Comparison of ENCODE assay signal across 8 mouse cellular contexts in genomic region chr15:8097853-8098252, GRCm38 (mm10). TPM values are rescaled to one million over a fixed set of nuclear protein-coding genes. Genes with fewer than 3 reads are reported as not detected.
DNase-seq lines count a peak whose midpoint lies in the region; ATAC-seq and TF ChIP-seq lines count a peak whose summit lies in the region.

No protein-coding gene starts in this region.

- peak overlapping the region; percentile 13; the same call in 1 of the 2 replicates for H3K4me2 ChIP-seq in embryonic facial prominence, embryonic 11.5 days (ENCODE audit: low read depth, low read length)
- peak overlapping the region; percentile 49 for H3K4me2 ChIP-seq in heart, embryonic 11.5 days
- peak overlapping the region; percentile 62 for H3K4me2 ChIP-seq in kidney, embryonic 15.5 days
- H3K4me2 ChIP-seq in liver, postnatal 0 days (ENCODE audit: low read depth, low read length) = peak overlapping the region; percentile 85
- H3K4me2 ChIP-seq in neural tube, embryonic 11.5 days (ENCODE audit: low read depth) = peak overlapping the region; percentile 43

- WGBS in embryonic facial prominence, embryonic 11.5 days = 23% methylated on average over 7 of the region's 7 CpGs
- WGBS in heart, embryonic 11.5 days (ENCODE audit: insufficient replicate concordance) = 18% methylated on average over 7 of the region's 7 CpGs
- 27% methylated on average over 7 of the region's 7 CpGs for WGBS in kidney, embryonic 15.5 days
- 18% methylated on average over 7 of the region's 7 CpGs for WGBS in liver, postnatal 0 days (ENCODE audit: insufficient replicate concordance)
- 25% methylated on average over 7 of the region's 7 CpGs for WGBS in neural tube, embryonic 11.5 days

- no peak for ATAC-seq in embryonic facial prominence, embryonic 11.5 days (replicated peaks; ENCODE audit: insufficient number of reproducible peaks, low FRiP score, low TSS enrichment, low read depth)
- ATAC-seq in heart, embryonic 11.5 days (replicated peaks; ENCODE audit: insufficient number of reproducible peaks, low FRiP score, low TSS enrichment) = no peak
- no peak for ATAC-seq in kidney, embryonic 15.5 days (replicated peaks; ENCODE audit: low FRiP score)
- peak; percentile 62 for ATAC-seq in liver, postnatal 0 days
- ATAC-seq in neural tube, embryonic 11.5 days (ENCODE audit: insufficient read depth, low FRiP score, low TSS enrichment) = no peak

- no peaks in the 10 kb centered on the region for H3K36me3 ChIP-seq in embryonic facial prominence, embryonic 11.5 days (replicated peaks; ENCODE audit: control insufficient read depth, insufficient read depth, low read depth, low read length)
- peaks cover 4% of the 10 kb centered on the region; the same call in 1 of the 2 replicates for H3K36me3 ChIP-seq in heart, embryonic 11.5 days (ENCODE audit: control insufficient read depth, insufficient read depth, low read length)
- H3K36me3 ChIP-seq in kidney, embryonic 15.5 days = peaks cover 37% of the 10 kb centered on the region
- H3K36me3 ChIP-seq in liver, postnatal 0 days (replicated peaks; ENCODE audit: insufficient read depth, low read length) = peaks cover 18% of the 10 kb centered on the region; the same call in 1 of the 2 replicates
- H3K36me3 ChIP-seq in neural tube, embryonic 11.5 days (ENCODE audit: control insufficient read depth, insufficient read depth, low read length) = no peaks in the 10 kb centered on the region

- H3K9ac ChIP-seq in embryonic facial prominence, embryonic 11.5 days (replicated peaks; ENCODE audit: low read length) = no peak overlapping the region
- no peak overlapping the region for H3K9ac ChIP-seq in heart, embryonic 11.5 days (ENCODE audit: low read depth, low read length)
- H3K9ac ChIP-seq in kidney, embryonic 15.5 days = no peak overlapping the region
- no peak overlapping the region for H3K9ac ChIP-seq in liver, postnatal 0 days (replicated peaks)
- H3K9ac ChIP-seq in neural tube, embryonic 11.5 days (ENCODE audit: low read length) = no peak overlapping the region

- peak; percentile 72 to 77 for DNase-seq in CD8-positive naive resting alpha-beta T cell, adult 2 months (ENCODE audit: low read depth in 2 of 2, low spot score in 2 of 2)
- DNase-seq in adrenal gland, adult 2 months = peak; percentile 39
- DNase-seq in embryonic facial prominence, embryonic 11.5 days (ENCODE audit: low spot score) = peak; percentile 64
- DNase-seq in liver, postnatal 0 days = peak; percentile 84
- peak; percentile 54 for DNase-seq in neural tube, embryonic 11.5 days (ENCODE audit: low spot score)
- DNase-seq in testis, postnatal 14 days (ENCODE audit: low spot score) = peak; percentile 32

- H3K27me3 ChIP-seq in embryonic facial prominence, embryonic 11.5 days (ENCODE audit: control insufficient read depth, insufficient read depth, low read length) = no peaks in the 10 kb centered on the region
- H3K27me3 ChIP-seq in heart, embryonic 11.5 days (ENCODE audit: control insufficient read depth, insufficient read depth, low read length) = no peaks in the 10 kb centered on the region
- no peaks in the 10 kb centered on the region for H3K27me3 ChIP-seq in kidney, embryonic 15.5 days
- no peaks in the 10 kb centered on the region for H3K27me3 ChIP-seq in liver, postnatal 0 days (ENCODE audit: insufficient read depth, low read length)
- H3K27me3 ChIP-seq in neural tube, embryonic 11.5 days (ENCODE audit: control insufficient read depth, insufficient read depth, low read length) = no peaks in the 10 kb centered on the region

- no peak for TF ChIP-seq EP300 in liver, postnatal 0 days (IDR thresholded peaks at IDR 0.05; ENCODE audit: low read depth)

- TF ChIP-seq CTCF in liver, postnatal 0 days (IDR thresholded peaks at IDR 0.05; ENCODE audit: low read depth) = peak; percentile 91

- H3K4me3 ChIP-seq in embryonic facial prominence, embryonic 11.5 days (ENCODE audit: low read depth, low read length) = 0 out of 2 replicates have a peak overlapping the region, but pooled peaks have one; percentile 17
- 0 out of 2 replicates have a peak overlapping the region, but pooled peaks have one; percentile 25 for H3K4me3 ChIP-seq in heart, embryonic 11.5 days (ENCODE audit: low read depth, low read length)
- H3K4me3 ChIP-seq in kidney, embryonic 15.5 days (replicated peaks) = peak overlapping the region; percentile 29
- peak overlapping the region; percentile 89 for H3K4me3 ChIP-seq in liver, postnatal 0 days (ENCODE audit: low read depth, low read length)
- H3K4me3 ChIP-seq in neural tube, embryonic 11.5 days (ENCODE audit: low read depth, low read length) = peak overlapping the region; percentile 89; the same call in 1 of the 2 replicates

- no peaks in the 10 kb centered on the region for H3K9me3 ChIP-seq in embryonic facial prominence, embryonic 11.5 days (replicated peaks; ENCODE audit: control insufficient read depth, low read length)
- H3K9me3 ChIP-seq in heart, embryonic 11.5 days (replicated peaks; ENCODE audit: control insufficient read depth, low read length) = no peaks in the 10 kb centered on the region
- no peaks in the 10 kb centered on the region for H3K9me3 ChIP-seq in kidney, embryonic 15.5 days (replicated peaks)
- H3K9me3 ChIP-seq in liver, postnatal 0 days (ENCODE audit: low read length) = no peaks in the 10 kb centered on the region
- H3K9me3 ChIP-seq in neural tube, embryonic 11.5 days (ENCODE audit: control insufficient read depth, low read length) = no peaks in the 10 kb centered on the region

- H3K27ac ChIP-seq in embryonic facial prominence, embryonic 11.5 days (replicated peaks; ENCODE audit: low read depth, low read length) = no peak overlapping the region
- no peak overlapping the region for H3K27ac ChIP-seq in heart, embryonic 11.5 days (ENCODE audit: low read depth, low read length)
- no peak overlapping the region for H3K27ac ChIP-seq in kidney, embryonic 15.5 days
- H3K27ac ChIP-seq in liver, postnatal 0 days (ENCODE audit: low read depth) = no peak overlapping the region
- H3K27ac ChIP-seq in neural tube, embryonic 11.5 days (ENCODE audit: low read depth, low read length) = no peak overlapping the region

- no peaks in the 10 kb centered on the region; the same call in 1 of the 2 replicates for H3K4me1 ChIP-seq in embryonic facial prominence, embryonic 11.5 days (ENCODE audit: control insufficient read depth, insufficient read depth, low read length)
- 0 out of 2 replicates have a peak, but pooled peaks cover 3% of the 10 kb centered on the region for H3K4me1 ChIP-seq in heart, embryonic 11.5 days (ENCODE audit: control insufficient read depth, insufficient read depth, low read length)
- peaks cover 4% of the 10 kb centered on the region for H3K4me1 ChIP-seq in kidney, embryonic 15.5 days
- 0 out of 2 replicates have a peak, but pooled peaks cover 2% of the 10 kb centered on the region for H3K4me1 ChIP-seq in liver, postnatal 0 days (ENCODE audit: insufficient read depth)
- H3K4me1 ChIP-seq in neural tube, embryonic 11.5 days (ENCODE audit: control insufficient read depth, insufficient read depth, low read length) = no peaks in the 10 kb centered on the region

RNA-seq across cellular contexts. Expression of gene Wdr70, which starts 1.2 kb away (rescaled TPM):
- 10 to 100 TPM; 28.6 to 29.8 TPM for total RNA-seq in adrenal gland, adult 2 months (2021)
- polyA plus RNA-seq in adrenal gland, adult 2 months (2012; rRNA removed) = 6.1 and 8.9 TPM in 2 replicates
- polyA plus RNA-seq in embryonic facial prominence, embryonic 11.5 days (2014; fragmentation: Nextera tagmentation; extraction: Ambion mirVana) = 68.8 and 70.5 TPM in 2 replicates
- polyA plus RNA-seq in heart, embryonic 11.5 days (2014; fragmentation: Nextera tagmentation; extraction: Ambion mirVana) = 49.3 and 49.5 TPM in 2 replicates
- polyA plus RNA-seq in kidney, embryonic 15.5 days (2015; fragmentation: Nextera tagmentation; extraction: Ambion mirVana) = 58.7 and 59.4 TPM in 2 replicates
- 13.1 and 15.5 TPM in 2 replicates for polyA plus RNA-seq in liver, postnatal 0 days (2015; fragmentation: Nextera tagmentation; extraction: Ambion mirVana)
- polyA plus RNA-seq in neural tube, embryonic 11.5 days (2014; fragmentation: Nextera tagmentation; extraction: Ambion mirVana) = 80.5 and 81.8 TPM in 2 replicates

RNA-seq across cellular contexts. Expression of gene Nup155, which starts 11.2 kb away (rescaled TPM):
- total RNA-seq in adrenal gland, adult 2 months (2021) = 10 to 100 TPM; 13.6 to 15.0 TPM
- polyA plus RNA-seq in adrenal gland, adult 2 months (2012; rRNA removed) = 3.0 TPM in 2 replicates
- 31.7 and 34.1 TPM in 2 replicates for polyA plus RNA-seq in embryonic facial prominence, embryonic 11.5 days (2014; fragmentation: Nextera tagmentation; extraction: Ambion mirVana)
- polyA plus RNA-seq in heart, embryonic 11.5 days (2014; fragmentation: Nextera tagmentation; extraction: Ambion mirVana) = 13.1 and 23.2 TPM in 2 replicates
- 18.8 and 19.7 TPM in 2 replicates for polyA plus RNA-seq in kidney, embryonic 15.5 days (2015; fragmentation: Nextera tagmentation; extraction: Ambion mirVana)
- polyA plus RNA-seq in liver, postnatal 0 days (2015; fragmentation: Nextera tagmentation; extraction: Ambion mirVana) = 3.6 and 4.1 TPM in 2 replicates
- 30.4 and 31.3 TPM in 2 replicates for polyA plus RNA-seq in neural tube, embryonic 11.5 days (2014; fragmentation: Nextera tagmentation; extraction: Ambion mirVana)

Comparison
In these comparisons a context has a peak if more than half of its experiments do, and no peak if none do; other contexts are left out.
1. DNase-seq: peak in every context shown above with its lines; median percentile 84 in liver, postnatal 0 days; 74 in CD8-positive naive resting alpha-beta T cell, adult 2 months; 64 in embryonic facial prominence, embryonic 11.5 days; 54 in neural tube, embryonic 11.5 days; 39 in adrenal gland, adult 2 months; 32 in testis, postnatal 14 days.
2. H3K4me2 ChIP-seq: peak in every context shown above with its lines; median percentile 85 in liver, postnatal 0 days; 62 in kidney, embryonic 15.5 days; 49 in heart, embryonic 11.5 days; 43 in neural tube, embryonic 11.5 days; 13 in embryonic facial prominence, embryonic 11.5 days.
3. H3K4me3 ChIP-seq: peak in every context shown above with its lines; median percentile 89 in liver, postnatal 0 days; 89 in neural tube, embryonic 11.5 days; 29 in kidney, embryonic 15.5 days; 25 in heart, embryonic 11.5 days; 17 in embryonic facial prominence, embryonic 11.5 days.